Mouse (Mus musculus): Measurements from ENCODE around the gene Cenpk. TPM values are rescaled to one million over a fixed set of nuclear protein-coding genes. Genes with fewer than 3 reads are reported as not detected.
"Not testable (repeated sequence)": the region's sequence is repeated elsewhere in the genome, so short reads cannot be mapped to it uniquely, and the experiment has no call there.

Gene Cenpk
- not detected for total RNA-seq (2021)
- long read RNA-seq, experiment 1, result 0 reads
- long read RNA-seq, experiment 2, result 0 reads

- intact Hi-C loops (cut with DNase I), result no loop called here
- DNase-seq, result peak; percentile 91 to 95
These were observed at the start of gene Cenpk, which contains the start of gene Ppwd1 for GRCm38 (mm10) chr13:104228384-104229066. Cenpk (plus strand) TSS chr13:104228611. Ppwd1 (minus strand) TSS chr13:104228843.

GRCm38 (mm10) chr13:104178650-104179121 is 49.7 kb upstream of the Cenpk start, which contains the start of gene Trim23:
Trim23 (plus strand) TSS chr13:104178797.
- DNase-seq, result peak; percentile 95 to 97
- intact Hi-C loops (cut with DNase I), result no loop called here

GRCm38 (mm10) chr13:104179176-104179888 is 49.1 kb upstream of the Cenpk start:
- intact Hi-C loops (cut with DNase I), result no loop called here
- no peak for DNase-seq

GRCm38 (mm10) chr13:104187357-104187756 is 41.1 kb upstream of the Cenpk start:
- intact Hi-C loops (cut with DNase I), result no loop called here
- no peak for DNase-seq

- DNase-seq; intact Hi-C loops (cut with DNase I): not testable (repeated sequence)
These were observed 32.5 kb upstream of the Cenpk start for GRCm38 (mm10) chr13:104195891-104196290.

- no peak for DNase-seq
- intact Hi-C loops (cut with DNase I), result no loop called here
These were observed 24.1 kb upstream of the Cenpk start for GRCm38 (mm10) chr13:104204313-104204712.

- no peak for DNase-seq
- intact Hi-C loops (cut with DNase I), result no loop called here
These were observed 933 bp upstream of the Cenpk start for GRCm38 (mm10) chr13:104227478-104227877.

GRCm38 (mm10) chr13:104229181-104229580 is 770 bp downstream of the Cenpk start:
- no peak for DNase-seq

GRCm38 (mm10) chr13:104258997-104259396 is 30.6 kb downstream of the Cenpk start:
- intact Hi-C loops (cut with DNase I), result no loop called here

More at GRCm38 (mm10) chr13:104229181-104229580, 770 bp downstream of the Cenpk start:
- intact Hi-C loops (cut with DNase I), result no loop called here

GRCm38 (mm10) chr13:104285031-104285431 is 56.6 kb downstream of the Cenpk start:
- intact Hi-C loops (cut with DNase I), result loop anchor here (2.0 to 5.0 kb wide), 3 partner anchors 397 to 657 kb away; no protein-coding TSS in a partner anchor
- DNase-seq, result no peak

More at GRCm38 (mm10) chr13:104258997-104259396, 30.6 kb downstream of the Cenpk start:
- DNase-seq, result no peak

GRCm38 (mm10) chr13:104285737-104286311 is 57.4 kb downstream of the Cenpk start:
- intact Hi-C loops (cut with DNase I), result loop anchor here (2.0 to 5.0 kb wide), 3 partner anchors 396 to 656 kb away; no protein-coding TSS in a partner anchor
- peak in 1 of 2 experiments; percentile 17 for DNase-seq

- DNase-seq, result no peak
- intact Hi-C loops (cut with DNase I), result loop anchor here (5.0 kb wide), 2 partner anchors 396 to 656 kb away; no protein-coding TSS in a partner anchor
These were observed 57.9 kb downstream of the Cenpk start for GRCm38 (mm10) chr13:104286336-104286735.

- intact Hi-C loops (cut with DNase I), result loop anchor here (5.0 kb wide), 2 partner anchors 395 to 655 kb away; no protein-coding TSS in a partner anchor
These were observed 58.5 kb downstream of the Cenpk start for GRCm38 (mm10) chr13:104286897-104287309.

GRCm38 (mm10) chr13:104287366-104288225 is 59.2 kb downstream of the Cenpk start, which contains the start of gene Adamts6:
Adamts6 (plus strand) TSS chr13:104287835.
- intact Hi-C loops (cut with DNase I), result loop anchor here (5.0 kb wide), 2 partner anchors 395 to 655 kb away; no protein-coding TSS in a partner anchor
- no peak for DNase-seq

More at GRCm38 (mm10) chr13:104286897-104287309, 58.5 kb downstream of the Cenpk start:
- peak; percentile 78 to 89 for DNase-seq

GRCm38 (mm10) chr13:104288226-104288859 is 59.9 kb downstream of the Cenpk start:
- intact Hi-C loops (cut with DNase I), result loop anchor here (5.0 kb wide), 2 partner anchors 394 to 654 kb away; no protein-coding TSS in a partner anchor
- peak; percentile 44 to 54 for DNase-seq

- no peak for DNase-seq
These were observed 60.8 kb downstream of the Cenpk start for GRCm38 (mm10) chr13:104289176-104289575.

GRCm38 (mm10) chr13:104295472-104295871 is 67.1 kb downstream of the Cenpk start:
- intact Hi-C loops (cut with DNase I), result no loop called here
- no peak for DNase-seq

More at GRCm38 (mm10) chr13:104289176-104289575, 60.8 kb downstream of the Cenpk start:
- intact Hi-C loops (cut with DNase I), result loop anchor here (5.0 kb wide), 2 partner anchors 393 to 653 kb away; no protein-coding TSS in a partner anchor
